Mouse (Mus musculus): ENCODE results near the gene Olfr718-ps1. TPM values are rescaled to one million over a fixed set of nuclear protein-coding genes. Genes with fewer than 3 reads are reported as not detected.

Gene Olfr718-ps1
- polyA plus RNA-seq, 1 experiment = not detected

DNA sequence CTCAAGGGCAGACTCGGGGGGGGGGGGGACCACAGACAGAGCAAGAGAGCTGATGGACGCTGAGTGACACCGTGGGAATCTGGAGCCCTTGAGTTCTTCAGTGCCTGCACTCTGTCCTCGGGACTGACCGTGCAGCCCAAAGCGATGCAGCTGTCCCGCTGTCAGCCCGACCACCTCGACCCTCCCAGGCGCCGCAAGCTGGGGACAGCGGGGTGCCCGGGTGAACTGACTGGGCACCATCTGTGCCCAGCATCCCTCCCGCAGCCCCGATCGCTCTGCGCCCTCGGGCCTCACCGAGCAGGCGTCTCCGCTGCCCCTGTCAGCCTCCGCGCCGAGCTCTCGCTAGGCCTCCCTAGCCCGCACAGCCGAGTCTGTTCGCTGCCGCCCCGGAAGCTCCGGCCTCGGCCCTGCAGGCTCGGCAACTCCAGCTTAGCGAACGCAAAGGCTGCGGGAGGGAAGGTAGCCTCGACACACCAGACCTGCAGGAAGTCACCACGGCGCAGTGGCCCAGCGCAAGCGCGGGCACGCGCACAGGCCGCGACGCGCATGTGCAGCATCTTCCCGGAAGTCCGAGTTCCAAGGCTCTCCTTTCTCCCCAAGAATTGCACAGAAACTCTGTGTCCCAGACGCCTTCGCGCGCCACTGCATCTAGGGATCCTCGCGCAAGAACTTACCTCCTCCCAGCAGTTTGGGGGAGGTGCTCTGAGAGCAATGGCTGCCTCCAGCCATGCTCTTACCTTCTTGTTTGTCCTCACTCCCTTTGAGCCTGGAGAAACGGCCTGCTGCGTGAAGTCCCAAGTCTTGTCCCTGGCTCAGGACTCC is 33.1 kb upstream of the Olfr718-ps1 start, which contains the start of the genes Rbak and Spdye4b:
Gene Rbak, minus strand, starts transcription at position 521 of the 822 bp plus-strand sequence.
Gene Spdye4b, plus strand, starts transcription at position 763 of the 822 bp plus-strand sequence.
- Histone ChIP-seq H3ac (ENCODE audit: control insufficient read depth, insufficient read length, low read depth) (peak within 1 kb of the TSS; percentile 86), H3K4me3 (ENCODE audit: insufficient read depth, poor library complexity, severe bottlenecking) (peak within 1 kb of the TSS; percentile 55), H3K36me3 (ENCODE audit: control insufficient read depth, insufficient read depth) (peaks cover 19% of the 10 kb centered on the region), H3K27me3 (ENCODE audit: control insufficient read depth, insufficient read depth, insufficient read length) (no peaks in the 10 kb centered on the region), H3K79me3 (ENCODE audit: low read depth) (peaks cover 4% of the 10 kb centered on the region), H3K79me2 (ENCODE audit: control insufficient read depth, insufficient read depth) (no peaks in the 10 kb centered on the region)
- TF ChIP-seq FOSL1 (IDR thresholded peaks at IDR 0.05; ENCODE audit: insufficient read depth, low read length, poor library complexity, severe bottlenecking) (no peak), MYOG (IDR thresholded peaks at IDR 0.05; ENCODE audit: control insufficient read depth, extremely low read depth, insufficient read length) (no peak), MAX (IDR thresholded peaks at IDR 0.05) (peak; percentile 93)

DNA sequence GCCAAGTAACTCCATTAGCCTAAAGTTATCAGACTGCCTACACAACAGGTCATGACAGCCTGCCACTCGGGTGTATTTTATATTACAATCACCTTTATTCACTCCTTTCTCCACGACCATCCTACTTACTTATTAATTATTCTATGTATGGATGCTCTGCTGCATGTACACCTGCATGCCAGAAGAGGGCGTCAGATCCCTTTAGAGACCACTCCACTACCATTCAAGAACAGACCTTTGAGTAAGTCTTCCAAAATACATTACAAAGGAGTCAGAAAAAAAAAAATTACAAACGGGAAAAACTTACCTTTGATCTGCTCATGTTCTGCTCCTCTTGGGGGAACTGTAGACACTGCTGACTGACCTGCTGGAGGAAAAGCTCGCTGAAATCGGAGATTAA is 31.8 kb upstream of the Olfr718-ps1 start:
- no peaks in the 10 kb centered on the region for H3K79me2 ChIP-seq (ENCODE audit: control insufficient read depth, insufficient read depth)
- H3K4me3 ChIP-seq (ENCODE audit: insufficient read depth, poor library complexity, severe bottlenecking) = no peak overlapping the region
- H3K36me3 ChIP-seq (ENCODE audit: control insufficient read depth, insufficient read depth) = peaks cover 32% of the 10 kb centered on the region
- no peak for TF ChIP-seq CEBPB (IDR thresholded peaks at IDR 0.05; ENCODE audit: low read depth)
- TF ChIP-seq CTCF (IDR thresholded peaks at IDR 0.05; ENCODE audit: control insufficient read depth, insufficient read depth, insufficient read length) = no peak
- TF ChIP-seq MAX (IDR thresholded peaks at IDR 0.05) = no peak
- TF ChIP-seq MYOD1 (IDR thresholded peaks at IDR 0.05; ENCODE audit: control insufficient read depth, insufficient read length, low read depth) = no peak
- no peak for TF ChIP-seq FOSL1 (IDR thresholded peaks at IDR 0.05; ENCODE audit: insufficient read depth, low read length, poor library complexity, severe bottlenecking)
- no peak for TF ChIP-seq USF1 (IDR thresholded peaks at IDR 0.05; ENCODE audit: low read depth)
- TF ChIP-seq MYOG (IDR thresholded peaks at IDR 0.05; ENCODE audit: control insufficient read depth, extremely low read depth, insufficient read length) = no peak
- H3ac ChIP-seq (ENCODE audit: control insufficient read depth, insufficient read length, low read depth) = no peak overlapping the region
- H3K79me3 ChIP-seq (ENCODE audit: low read depth) = peaks cover 4% of the 10 kb centered on the region
- no peaks in the 10 kb centered on the region for H3K27me3 ChIP-seq (ENCODE audit: control insufficient read depth, insufficient read depth, insufficient read length)

DNA sequence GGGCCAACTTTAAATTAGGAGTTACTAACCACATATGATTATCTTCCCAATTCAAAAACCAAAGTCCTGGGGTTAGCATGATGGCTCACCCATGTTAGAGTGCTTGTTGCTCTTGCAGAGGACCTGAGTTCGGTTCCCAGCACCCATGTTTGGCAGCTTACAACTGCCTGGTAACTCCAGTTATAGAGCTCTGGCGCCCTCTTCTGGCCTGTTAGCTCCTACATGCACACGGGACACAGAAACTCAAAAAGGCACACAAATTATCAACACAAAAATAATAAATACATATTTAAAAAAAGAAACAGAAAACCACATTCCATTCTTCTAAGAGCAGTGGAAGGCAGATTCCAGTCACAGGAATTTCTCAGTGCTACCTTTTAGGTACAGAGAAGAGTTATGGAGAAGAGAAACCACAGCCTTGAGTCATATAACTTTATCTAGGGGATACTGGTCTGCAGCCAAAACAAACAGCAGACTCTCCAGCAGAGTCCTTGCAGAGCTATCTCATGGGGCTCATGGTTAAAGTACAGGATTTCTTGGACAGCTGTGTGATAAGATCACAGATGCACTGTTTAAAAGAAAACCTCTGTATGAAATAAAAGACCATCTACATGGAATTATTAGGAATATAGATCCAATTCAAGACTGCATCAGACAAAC is 30.3 kb upstream of the Olfr718-ps1 start:
- TF ChIP-seq MYOD1 (IDR thresholded peaks at IDR 0.05; ENCODE audit: control insufficient read depth, insufficient read length, low read depth) = peak; percentile 19
- no peak for TF ChIP-seq MAX (IDR thresholded peaks at IDR 0.05)
- peaks cover 4% of the 10 kb centered on the region for H3K79me3 ChIP-seq (ENCODE audit: low read depth)
- H3K36me3 ChIP-seq (ENCODE audit: control insufficient read depth, insufficient read depth) = peaks cover 47% of the 10 kb centered on the region
- H3K4me3 ChIP-seq (ENCODE audit: insufficient read depth, poor library complexity, severe bottlenecking) = no peak overlapping the region
- no peaks in the 10 kb centered on the region for H3K79me2 ChIP-seq (ENCODE audit: control insufficient read depth, insufficient read depth)
- H3K27me3 ChIP-seq (ENCODE audit: control insufficient read depth, insufficient read depth, insufficient read length) = no peaks in the 10 kb centered on the region
- H3ac ChIP-seq (ENCODE audit: control insufficient read depth, insufficient read length, low read depth) = no peak overlapping the region

DNA sequence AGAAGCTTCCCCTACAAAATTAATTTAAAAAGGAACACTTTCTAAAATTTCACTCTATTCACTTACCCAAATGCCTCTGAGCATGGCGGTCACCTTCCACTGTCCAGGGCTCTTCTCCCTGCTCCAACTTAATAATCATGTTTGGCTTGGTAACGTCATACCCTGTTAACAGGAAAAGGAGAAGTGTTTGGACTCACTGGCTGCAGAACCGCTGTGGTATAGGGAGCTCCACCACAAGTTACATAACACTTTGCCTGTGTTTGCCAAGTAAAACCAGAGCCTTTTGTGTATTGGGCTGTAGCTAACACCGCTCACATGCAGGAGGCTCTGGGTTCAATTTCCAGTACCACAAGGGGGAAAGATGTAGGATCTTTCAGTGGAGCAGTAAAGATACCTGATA is 28.6 kb upstream of the Olfr718-ps1 start:
- H3K79me2 ChIP-seq (ENCODE audit: control insufficient read depth, insufficient read depth) = no peaks in the 10 kb centered on the region
- H3K36me3 ChIP-seq (ENCODE audit: control insufficient read depth, insufficient read depth) = peaks cover 60% of the 10 kb centered on the region
- H3ac ChIP-seq (ENCODE audit: control insufficient read depth, insufficient read length, low read depth) = no peak overlapping the region
- TF ChIP-seq MAX (IDR thresholded peaks at IDR 0.05) (no peak), FOSL1 (IDR thresholded peaks at IDR 0.05; ENCODE audit: insufficient read depth, low read length, poor library complexity, severe bottlenecking) (no peak), USF1 (IDR thresholded peaks at IDR 0.05; ENCODE audit: low read depth) (no peak), MYOD1 (IDR thresholded peaks at IDR 0.05; ENCODE audit: control insufficient read depth, insufficient read length, low read depth) (no peak), MYOG (IDR thresholded peaks at IDR 0.05; ENCODE audit: control insufficient read depth, extremely low read depth, insufficient read length) (no peak), CTCF (IDR thresholded peaks at IDR 0.05; ENCODE audit: control insufficient read depth, insufficient read depth, insufficient read length) (no peak), CEBPB (IDR thresholded peaks at IDR 0.05; ENCODE audit: low read depth) (no peak)
- H3K4me3 ChIP-seq (ENCODE audit: insufficient read depth, poor library complexity, severe bottlenecking) = no peak overlapping the region
- no peaks in the 10 kb centered on the region for H3K27me3 ChIP-seq (ENCODE audit: control insufficient read depth, insufficient read depth, insufficient read length)
- H3K79me3 ChIP-seq (ENCODE audit: low read depth) = peaks cover 4% of the 10 kb centered on the region

DNA sequence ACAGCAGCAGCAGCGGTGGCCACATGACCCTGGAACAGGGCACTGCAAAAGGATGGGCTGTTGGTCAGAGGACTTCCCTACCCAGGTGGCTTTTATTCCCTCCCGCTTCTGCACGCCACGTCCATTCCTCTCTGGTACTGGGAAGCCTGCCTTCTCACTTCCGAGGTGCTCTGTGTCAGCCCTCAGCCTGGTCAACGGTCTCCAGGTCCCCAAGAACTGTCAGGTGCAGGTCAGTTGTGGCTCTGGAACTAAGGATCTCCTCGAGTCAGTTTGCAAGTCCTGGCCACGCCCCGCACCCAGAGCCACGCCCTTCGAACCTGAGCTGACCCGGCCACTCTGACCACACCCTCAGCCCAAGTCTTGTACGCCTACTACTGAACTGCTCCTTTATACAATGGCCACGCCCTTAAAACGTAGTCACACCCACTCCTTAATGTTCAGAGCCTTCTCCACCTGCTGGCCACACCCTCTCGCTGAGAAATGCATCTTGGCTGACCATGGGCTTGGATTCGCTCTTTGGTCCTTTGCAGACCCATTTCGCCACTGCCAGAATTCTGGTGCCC is 18.2 kb upstream of the Olfr718-ps1 start:
- Histone ChIP-seq H3K36me3 (ENCODE audit: control insufficient read depth, insufficient read depth) (no peaks in the 10 kb centered on the region), H3K79me3 (ENCODE audit: low read depth) (no peaks in the 10 kb centered on the region), H3K4me3 (ENCODE audit: insufficient read depth, poor library complexity, severe bottlenecking) (no peak overlapping the region), H3ac (ENCODE audit: control insufficient read depth, insufficient read length, low read depth) (no peak overlapping the region), H3K79me2 (ENCODE audit: control insufficient read depth, insufficient read depth) (no peaks in the 10 kb centered on the region), H3K27me3 (ENCODE audit: control insufficient read depth, insufficient read depth, insufficient read length) (no peaks in the 10 kb centered on the region)
- TF ChIP-seq MYOG (IDR thresholded peaks at IDR 0.05; ENCODE audit: control insufficient read depth, extremely low read depth, insufficient read length) (no peak), USF1 (IDR thresholded peaks at IDR 0.05; ENCODE audit: low read depth) (no peak), CTCF (IDR thresholded peaks at IDR 0.05; ENCODE audit: control insufficient read depth, insufficient read depth, insufficient read length) (no peak), FOSL1 (IDR thresholded peaks at IDR 0.05; ENCODE audit: insufficient read depth, low read length, poor library complexity, severe bottlenecking) (no peak), MYOD1 (IDR thresholded peaks at IDR 0.05; ENCODE audit: control insufficient read depth, insufficient read length, low read depth) (no peak), MAX (IDR thresholded peaks at IDR 0.05) (no peak), CEBPB (IDR thresholded peaks at IDR 0.05; ENCODE audit: low read depth) (no peak)

All from C2C12 (cell line).